Comparison of ENCODE assay signal across 8 mouse cellular contexts in the genomic region with DNA sequence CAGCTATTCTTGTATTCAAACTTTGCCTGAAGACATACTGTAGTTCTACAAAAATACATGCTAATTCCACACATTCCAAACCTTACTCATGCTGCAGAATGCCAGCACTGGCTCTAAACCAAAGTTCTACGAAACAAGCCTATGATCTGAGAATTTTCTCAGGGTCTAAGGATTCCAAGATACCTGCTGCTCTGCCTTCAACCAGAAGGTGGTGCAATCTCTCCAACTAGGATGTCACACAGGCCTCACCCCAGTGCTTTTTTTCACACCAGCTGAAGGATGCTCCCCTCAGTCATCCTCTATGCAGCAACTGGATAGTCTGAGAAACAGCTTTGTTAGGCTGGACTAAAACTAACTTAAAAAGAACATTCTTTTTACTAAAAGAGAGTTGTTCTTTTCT.
A peak's percentile ranks its signal among the peaks of the same experiment; 100 is the strongest.
DNase-seq lines count a peak whose midpoint lies in the region; TF ChIP-seq lines count a peak whose summit lies in the region.

No protein-coding gene starts in this region.

- intact Hi-C loops in left cerebral cortex, postnatal 36 days (cut with DNase I): loop anchor here (2.0 kb wide), 2 partner anchors 52 to 132 kb away; no protein-coding TSS in a partner anchor

- no peak overlapping the region for H3K27ac ChIP-seq in cortical plate, adult 2 months (ENCODE audit: insufficient read depth, low read length)

- peak; percentile 81 for TF ChIP-seq CTCF in cortical plate, adult 2 months (IDR thresholded peaks at IDR 0.05; ENCODE audit: extremely low read depth, insufficient read depth, low read length)

- H3K4me1 ChIP-seq in cortical plate, adult 2 months (ENCODE audit: control insufficient read depth, insufficient read depth, low read length): peaks cover 2% of the 10 kb centered on the region; the same call in 1 of the 2 replicates

- H3K4me3 ChIP-seq in cortical plate, adult 2 months (ENCODE audit: insufficient read depth, low read length): no peak overlapping the region

- DNase-seq in 3134 (ENCODE audit: extremely low read depth, insufficient read length, low spot score): peak; percentile 45
- DNase-seq in T-cell, adult 2 months (ENCODE audit: low spot score): peak; percentile 69
- peak; percentile 37 for DNase-seq in gastrocnemius, postnatal 25 days
- peak; percentile 71 for DNase-seq in kidney, adult 11 months
- DNase-seq in left cerebral cortex, postnatal 36 days (ENCODE audit: low spot score in 2 of 2): peak; percentile 61 to 75
- peak; percentile 84 for DNase-seq in naive thymus-derived CD4-positive, alpha-beta T cell, adult 2 months (ENCODE audit: low read depth)
- DNase-seq in telencephalon, adult 2 months (ENCODE audit: low read depth, low spot score): peak; percentile 81

- no peak for TF ChIP-seq POLR2A in cortical plate, adult 2 months (IDR thresholded peaks at IDR 0.05; ENCODE audit: extremely low read depth, insufficient read depth, low read length)
